Mouse (Mus musculus) embryonic fibroblast, embryonic 13.5 days (primary cell): ENCODE measurements around the gene Prn.

ENCODE experiments used
- CTCF ChIP-seq: IDR thresholded peaks from 2 replicates; pipeline ENCODE4 v1.5.1; 2011; ENCODE audit warnings: mild to moderate bottlenecking, control low read depth, low read length, moderate library complexity, borderline replicate concordance; ENCODE audit not compliant: insufficient read depth
- POLR2A ChIP-seq: IDR thresholded peaks from 2 replicates; pipeline ENCODE4 v1.6.1; 2011; ENCODE audit warnings: low read depth, mild to moderate bottlenecking, control low read depth, low read length, moderate library complexity

GRCm38 (mm10) chr2:131905776-131906175 is 4.0 kb upstream of the Prn start:
- TF ChIP-seq CTCF (no peak), POLR2A (no peak)
